Mouse (Mus musculus): ENCODE measurements at regions not wholly inside any gene's neighbourhood (a gene's known extent, or its start where the extent isn't known, plus 50 kb on each side); places are given as distances from the start of the nearest gene placed in this dataset.
"Not testable (repeated sequence)": the region's sequence is repeated elsewhere in the genome, so short reads cannot be mapped to it uniquely, and the experiment has no call there.

GRCm38 (mm10) chr11:8773862-8774261 lies 109.5 kb upstream of the Tns3 start:
- Histone ChIP-seq H3K4me2 (ENCODE audit: low read depth, low read length, severe bottlenecking) (no peak overlapping the region), H3K9ac (ENCODE audit: low read length) (no peak overlapping the region), H3K9me3 (ENCODE audit: control insufficient read depth, low read length) (no peaks in the 10 kb centered on the region), H3K4me3 (ENCODE audit: low read depth, low read length) (no peak overlapping the region), H3K36me3 (ENCODE audit: control insufficient read depth, insufficient read depth, low read length) (no peaks in the 10 kb centered on the region), H3K27me3 (ENCODE audit: control insufficient read depth, insufficient read depth, low read length) (no peaks in the 10 kb centered on the region), H3K27ac (ENCODE audit: low read depth, low read length) (no peak overlapping the region), H3K4me1 (replicated peaks; ENCODE audit: control insufficient read depth, insufficient read depth, low read length) (no peaks in the 10 kb centered on the region)
- WGBS, result 82% methylated on average over 6 of the region's 6 CpGs
- ATAC-seq (replicated peaks; ENCODE audit: low FRiP score) (no peak), DNase-seq (ENCODE audit: low spot score) (no peak)

GRCm38 (mm10) chr11:8773260-8773659 lies 108.9 kb upstream of the Tns3 start:
- H3K4me1 ChIP-seq (replicated peaks; ENCODE audit: control insufficient read depth, insufficient read depth, low read length), result no peaks in the 10 kb centered on the region
- ATAC-seq (replicated peaks; ENCODE audit: low FRiP score) (no peak), DNase-seq (ENCODE audit: low spot score) (no peak)
- H3K27ac ChIP-seq (ENCODE audit: low read depth, low read length), result no peak overlapping the region
- no peak overlapping the region for H3K4me2 ChIP-seq (ENCODE audit: low read depth, low read length, severe bottlenecking)
- no peak overlapping the region for H3K4me3 ChIP-seq (ENCODE audit: low read depth, low read length)
- no peaks in the 10 kb centered on the region for H3K9me3 ChIP-seq (ENCODE audit: control insufficient read depth, low read length)
- WGBS, result 86% methylated on average over 11 of the region's 11 CpGs
- H3K36me3 ChIP-seq (ENCODE audit: control insufficient read depth, insufficient read depth, low read length), result no peaks in the 10 kb centered on the region
- H3K9ac ChIP-seq (ENCODE audit: low read length), result no peak overlapping the region
- H3K27me3 ChIP-seq (ENCODE audit: control insufficient read depth, insufficient read depth, low read length), result no peaks in the 10 kb centered on the region

GRCm38 (mm10) chr11:8772541-8772940 lies 108.2 kb upstream of the Tns3 start:
- no peaks in the 10 kb centered on the region for H3K4me1 ChIP-seq (replicated peaks; ENCODE audit: control insufficient read depth, insufficient read depth, low read length)
- DNase-seq (ENCODE audit: low spot score) (no peak), ATAC-seq (replicated peaks; ENCODE audit: low FRiP score) (no peak)
- no peaks in the 10 kb centered on the region for H3K27me3 ChIP-seq (ENCODE audit: control insufficient read depth, insufficient read depth, low read length)
- H3K36me3 ChIP-seq (ENCODE audit: control insufficient read depth, insufficient read depth, low read length), result no peaks in the 10 kb centered on the region
- H3K27ac ChIP-seq (ENCODE audit: low read depth, low read length), result no peak overlapping the region
- no peak overlapping the region for H3K9ac ChIP-seq (ENCODE audit: low read length)
- no peaks in the 10 kb centered on the region for H3K9me3 ChIP-seq (ENCODE audit: control insufficient read depth, low read length)
- H3K4me2 ChIP-seq (ENCODE audit: low read depth, low read length, severe bottlenecking), result no peak overlapping the region
- 85% methylated on average over 5 of the region's 5 CpGs for WGBS
- H3K4me3 ChIP-seq (ENCODE audit: low read depth, low read length), result no peak overlapping the region

- H3K4me1 ChIP-seq (replicated peaks; ENCODE audit: control insufficient read depth, insufficient read depth, low read length); H3K27ac ChIP-seq (ENCODE audit: low read depth, low read length); H3K36me3 ChIP-seq (ENCODE audit: control insufficient read depth, insufficient read depth, low read length); H3K4me3 ChIP-seq (ENCODE audit: low read depth, low read length); ATAC-seq (replicated peaks; ENCODE audit: low FRiP score); H3K9ac ChIP-seq (ENCODE audit: low read length); H3K4me2 ChIP-seq (ENCODE audit: low read depth, low read length, severe bottlenecking); H3K9me3 ChIP-seq (ENCODE audit: control insufficient read depth, low read length); H3K27me3 ChIP-seq (ENCODE audit: control insufficient read depth, insufficient read depth, low read length); DNase-seq (ENCODE audit: low spot score): not testable (repeated sequence)
- 88% methylated on average over 1 of the region's 1 CpGs for WGBS
Measured at GRCm38 (mm10) chr11:8768706-8769105, 104.4 kb upstream of the Tns3 start.

GRCm38 (mm10) chr11:8765541-8765885 lies 101.2 kb upstream of the Tns3 start:
- no peak overlapping the region for H3K9ac ChIP-seq (ENCODE audit: low read length)
- no peak for DNase-seq (ENCODE audit: low spot score)
- H3K4me3 ChIP-seq (ENCODE audit: low read depth, low read length), result no peak overlapping the region
- H3K27ac ChIP-seq (ENCODE audit: low read depth, low read length), result no peak overlapping the region
- no peak overlapping the region for H3K4me2 ChIP-seq (ENCODE audit: low read depth, low read length, severe bottlenecking)
- WGBS, result 89% methylated on average over 1 of the region's 1 CpGs
- no peaks in the 10 kb centered on the region for H3K9me3 ChIP-seq (ENCODE audit: control insufficient read depth, low read length)
- ATAC-seq (replicated peaks; ENCODE audit: low FRiP score), result no peak
- H3K4me1 ChIP-seq (replicated peaks; ENCODE audit: control insufficient read depth, insufficient read depth, low read length), result no peaks in the 10 kb centered on the region
- no peaks in the 10 kb centered on the region for H3K27me3 ChIP-seq (ENCODE audit: control insufficient read depth, insufficient read depth, low read length)
- H3K36me3 ChIP-seq (ENCODE audit: control insufficient read depth, insufficient read depth, low read length), result no peaks in the 10 kb centered on the region

- DNase-seq (ENCODE audit: low spot score) (no peak), ATAC-seq (replicated peaks; ENCODE audit: low FRiP score) (no peak)
- Histone ChIP-seq H3K4me3 (ENCODE audit: low read depth, low read length) (no peak overlapping the region), H3K27ac (ENCODE audit: low read depth, low read length) (no peak overlapping the region), H3K4me1 (replicated peaks; ENCODE audit: control insufficient read depth, insufficient read depth, low read length) (no peaks in the 10 kb centered on the region), H3K36me3 (ENCODE audit: control insufficient read depth, insufficient read depth, low read length) (no peaks in the 10 kb centered on the region), H3K9me3 (ENCODE audit: control insufficient read depth, low read length) (no peaks in the 10 kb centered on the region), H3K4me2 (ENCODE audit: low read depth, low read length, severe bottlenecking) (no peak overlapping the region), H3K27me3 (ENCODE audit: control insufficient read depth, insufficient read depth, low read length) (no peaks in the 10 kb centered on the region), H3K9ac (ENCODE audit: low read length) (no peak overlapping the region)
- 88% methylated on average over 2 of the region's 2 CpGs for WGBS
Measured at GRCm38 (mm10) chr11:8764861-8765540, 100.7 kb upstream of the Tns3 start.

- DNase-seq (ENCODE audit: low spot score) (no peak), ATAC-seq (replicated peaks; ENCODE audit: low FRiP score) (no peak)
- Histone ChIP-seq H3K36me3 (ENCODE audit: control insufficient read depth, insufficient read depth, low read length) (no peaks in the 10 kb centered on the region), H3K4me2 (ENCODE audit: low read depth, low read length, severe bottlenecking) (no peak overlapping the region), H3K9ac (ENCODE audit: low read length) (no peak overlapping the region), H3K4me1 (replicated peaks; ENCODE audit: control insufficient read depth, insufficient read depth, low read length) (no peaks in the 10 kb centered on the region), H3K27ac (ENCODE audit: low read depth, low read length) (no peak overlapping the region), H3K4me3 (ENCODE audit: low read depth, low read length) (no peak overlapping the region), H3K9me3 (ENCODE audit: control insufficient read depth, low read length) (no peaks in the 10 kb centered on the region), H3K27me3 (ENCODE audit: control insufficient read depth, insufficient read depth, low read length) (no peaks in the 10 kb centered on the region)
- WGBS, result 73% methylated on average over 7 of the region's 7 CpGs
Measured at GRCm38 (mm10) chr11:8763448-8763847, 99.1 kb upstream of the Tns3 start.

GRCm38 (mm10) chr11:8762133-8762532 lies 97.8 kb upstream of the Tns3 start:
- H3K4me1 ChIP-seq (replicated peaks; ENCODE audit: control insufficient read depth, insufficient read depth, low read length), result no peaks in the 10 kb centered on the region
- H3K36me3 ChIP-seq (ENCODE audit: control insufficient read depth, insufficient read depth, low read length), result no peaks in the 10 kb centered on the region
- H3K27ac ChIP-seq (ENCODE audit: low read depth, low read length), result no peak overlapping the region
- H3K9me3 ChIP-seq (ENCODE audit: control insufficient read depth, low read length), result no peaks in the 10 kb centered on the region
- no peak overlapping the region for H3K9ac ChIP-seq (ENCODE audit: low read length)
- H3K4me2 ChIP-seq (ENCODE audit: low read depth, low read length, severe bottlenecking), result no peak overlapping the region
- no peaks in the 10 kb centered on the region for H3K27me3 ChIP-seq (ENCODE audit: control insufficient read depth, insufficient read depth, low read length)
- 87% methylated on average over 2 of the region's 2 CpGs for WGBS
- no peak for ATAC-seq (replicated peaks; ENCODE audit: low FRiP score)
- no peak overlapping the region for H3K4me3 ChIP-seq (ENCODE audit: low read depth, low read length)
- no peak for DNase-seq (ENCODE audit: low spot score)

GRCm38 (mm10) chr11:8761626-8762025 lies 97.3 kb upstream of the Tns3 start:
- Histone ChIP-seq H3K27me3 (ENCODE audit: control insufficient read depth, insufficient read depth, low read length) (no peaks in the 10 kb centered on the region), H3K4me1 (replicated peaks; ENCODE audit: control insufficient read depth, insufficient read depth, low read length) (no peaks in the 10 kb centered on the region), H3K27ac (ENCODE audit: low read depth, low read length) (no peak overlapping the region), H3K36me3 (ENCODE audit: control insufficient read depth, insufficient read depth, low read length) (no peaks in the 10 kb centered on the region), H3K4me2 (ENCODE audit: low read depth, low read length, severe bottlenecking) (no peak overlapping the region), H3K9me3 (ENCODE audit: control insufficient read depth, low read length) (no peaks in the 10 kb centered on the region), H3K9ac (ENCODE audit: low read length) (no peak overlapping the region), H3K4me3 (ENCODE audit: low read depth, low read length) (no peak overlapping the region)
- ATAC-seq (replicated peaks; ENCODE audit: low FRiP score) (no peak), DNase-seq (ENCODE audit: low spot score) (no peak)

Measured in forebrain, embryonic 11.5 days (tissue).